Mouse (Mus musculus) urinary bladder, adult 18-20 months (tissue): ENCODE data around the gene Ccdc36.
A peak's percentile ranks its signal among the peaks of the same experiment; 100 is the strongest.

Experiments
- DNase-seq, 2 experiments: peaks; one replicate each; pipeline ENCODE4 v3.0.0; 2022; ENCODE audit warnings: low spot score in 2 of 2, mixed read lengths in 2 of 2

Ccdc36 gene

GRCm38 (mm10) chr9:108445125-108445524, 16.8 kb upstream of the Ccdc36 start:
- DNase-seq: no peak

- DNase-seq: no peak
Measured at GRCm38 (mm10) chr9:108441236-108441919, 13.1 kb upstream of the Ccdc36 start.

- DNase-seq: no peak
Measured at GRCm38 (mm10) chr9:108440485-108440884, 12.2 kb upstream of the Ccdc36 start.

- DNase-seq: no peak
Measured at GRCm38 (mm10) chr9:108439176-108439575, 10.9 kb upstream of the Ccdc36 start.

GRCm38 (mm10) chr9:108436182-108436581, 7.9 kb upstream of the Ccdc36 start, which contains the start of gene BC048562:
TSS of gene BC048562 (plus strand) at chr9:108436482.
- no peak for DNase-seq

GRCm38 (mm10) chr9:108431431-108432067, 3.3 kb upstream of the Ccdc36 start:
- DNase-seq: no peak

- DNase-seq: peak in 1 of 2 experiments; percentile 16
Measured at GRCm38 (mm10) chr9:108412221-108412620, 16.1 kb downstream of the Ccdc36 start.

GRCm38 (mm10) chr9:108411381-108411942, 16.8 kb downstream of the Ccdc36 start:
- no peak for DNase-seq

GRCm38 (mm10) chr9:108409535-108409934, 18.7 kb downstream of the Ccdc36 start:
- DNase-seq: no peak

- no peak for DNase-seq
Measured at GRCm38 (mm10) chr9:108404451-108404850, 23.8 kb downstream of the Ccdc36 start.

- DNase-seq: no peak
Measured at GRCm38 (mm10) chr9:108403081-108403480, 25.2 kb downstream of the Ccdc36 start.

- DNase-seq: no peak
Measured at GRCm38 (mm10) chr9:108401186-108401960, 26.9 kb downstream of the Ccdc36 start.

GRCm38 (mm10) chr9:108398324-108398723, 30.0 kb downstream of the Ccdc36 start:
- no peak for DNase-seq

- no peak for DNase-seq
Measured at GRCm38 (mm10) chr9:108395427-108395826, 32.9 kb downstream of the Ccdc36 start.

- no peak for DNase-seq
Measured at GRCm38 (mm10) chr9:108394191-108394590, 34.1 kb downstream of the Ccdc36 start.

GRCm38 (mm10) chr9:108392676-108393075, 35.6 kb downstream of the Ccdc36 start, which contains the start of gene 1700102P08Rik:
TSS of gene 1700102P08Rik (plus strand) at chr9:108392805.
- DNase-seq: no peak

- DNase-seq: no peak
Measured at GRCm38 (mm10) chr9:108389220-108389619, 39.1 kb downstream of the Ccdc36 start.

GRCm38 (mm10) chr9:108388601-108389000, 39.7 kb downstream of the Ccdc36 start:
- DNase-seq: no peak

- DNase-seq: no peak
Measured at GRCm38 (mm10) chr9:108386816-108387215, 41.5 kb downstream of the Ccdc36 start.

GRCm38 (mm10) chr9:108385006-108385405, 43.3 kb downstream of the Ccdc36 start:
- DNase-seq: no peak

- DNase-seq: no peak
Measured at GRCm38 (mm10) chr9:108381382-108381781, 46.9 kb downstream of the Ccdc36 start.

GRCm38 (mm10) chr9:108379294-108379693, 49.0 kb downstream of the Ccdc36 start:
- no peak for DNase-seq
